Mouse (Mus musculus): ENCODE data around the gene Prpf40a.

DNA sequence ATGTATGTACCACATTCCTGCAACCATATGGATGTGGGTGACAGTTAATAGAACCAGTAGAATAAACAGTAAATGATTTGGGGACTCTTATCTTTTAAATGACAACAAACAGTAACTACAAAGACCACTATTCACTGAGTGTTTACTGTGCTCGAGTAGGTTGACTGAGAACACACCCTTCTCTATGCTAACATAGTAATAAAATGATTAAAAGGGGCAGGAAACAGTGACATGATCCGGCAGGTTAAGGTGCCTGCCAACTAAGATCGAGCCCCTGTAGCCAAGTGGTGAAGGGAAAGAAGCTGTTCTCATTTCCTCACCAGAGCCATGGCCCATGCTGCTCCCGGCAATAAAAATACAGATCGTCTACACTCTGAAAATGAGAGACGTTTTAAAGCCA is 62.0 kb downstream of the Prpf40a start:
- no peak for TF ChIP-seq POLR2A (IDR thresholded peaks at IDR 0.05; ENCODE audit: low read depth, low read length)
- no peak for TF ChIP-seq CTCF (IDR thresholded peaks at IDR 0.05; ENCODE audit: extremely low read depth, insufficient read length, insufficient replicate concordance, low read depth, low read length)

All from small intestine, adult 2 months (tissue).